Mouse (Mus musculus) cerebellum, adult 9-11 months (tissue): Measurements from ENCODE around the gene Fam189a1.

Source experiments
- DNase-seq: peaks from one replicate; pipeline ENCODE4 v3.0.0; 2022

Fam189a1 gene

GRCm38 (mm10) chr7:65031195-65031594, 125.2 kb downstream of the Fam189a1 start:
- no peak for DNase-seq

DNA sequence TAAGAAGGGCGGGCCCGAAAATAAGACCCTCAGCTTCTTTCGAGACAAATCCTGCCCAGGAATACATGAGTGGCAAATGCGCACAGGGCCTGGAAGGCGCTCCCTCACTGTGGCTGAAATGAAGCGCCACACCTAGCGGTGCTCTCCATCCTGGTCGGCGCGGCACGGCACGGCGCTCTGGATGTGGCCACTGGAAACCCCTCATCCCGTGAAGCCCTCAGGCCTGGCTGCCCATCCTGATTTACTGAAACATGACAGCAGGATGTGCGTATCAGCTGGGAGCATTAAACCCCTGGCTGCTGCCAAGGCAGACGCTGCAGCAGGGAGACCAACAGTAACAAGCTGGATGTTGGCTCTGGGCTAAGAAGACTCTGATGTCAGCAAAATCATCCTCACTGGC, 126.4 kb downstream of the Fam189a1 start:
- no peak for DNase-seq

- DNase-seq, result no peak
These were observed 135.1 kb downstream of the Fam189a1 start for GRCm38 (mm10) chr7:65021298-65021697.

DNA sequence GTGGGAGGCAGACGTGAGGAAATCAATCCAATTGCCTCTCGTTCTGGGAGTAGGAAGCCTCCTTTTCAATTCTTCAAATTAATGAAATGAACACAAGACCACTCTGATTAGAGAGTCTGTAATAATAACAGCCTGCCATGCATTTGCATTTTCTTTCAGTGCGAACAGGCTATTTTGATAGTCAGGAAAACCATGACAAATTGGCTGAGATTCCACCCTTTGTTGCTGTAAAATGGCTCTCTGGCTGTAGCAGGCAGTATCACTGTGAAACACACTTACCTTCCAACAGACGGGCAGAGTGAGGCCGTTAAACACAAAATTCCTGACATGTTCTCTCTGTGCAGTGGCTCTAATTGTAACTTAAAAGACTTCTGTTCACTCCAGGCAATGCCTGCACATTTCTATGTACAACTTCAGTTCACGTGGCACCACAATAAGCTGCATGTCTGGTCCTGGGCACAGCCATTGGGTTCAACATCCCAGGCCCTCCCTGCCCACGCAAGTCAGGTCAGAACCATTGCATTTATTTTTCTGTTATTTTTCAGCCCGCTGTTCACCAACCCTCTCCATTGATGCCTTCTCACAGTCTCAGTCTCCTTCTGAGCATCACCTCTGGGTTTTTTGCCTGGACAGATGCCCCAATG, 138.2 kb downstream of the Fam189a1 start:
- DNase-seq, result no peak

DNA sequence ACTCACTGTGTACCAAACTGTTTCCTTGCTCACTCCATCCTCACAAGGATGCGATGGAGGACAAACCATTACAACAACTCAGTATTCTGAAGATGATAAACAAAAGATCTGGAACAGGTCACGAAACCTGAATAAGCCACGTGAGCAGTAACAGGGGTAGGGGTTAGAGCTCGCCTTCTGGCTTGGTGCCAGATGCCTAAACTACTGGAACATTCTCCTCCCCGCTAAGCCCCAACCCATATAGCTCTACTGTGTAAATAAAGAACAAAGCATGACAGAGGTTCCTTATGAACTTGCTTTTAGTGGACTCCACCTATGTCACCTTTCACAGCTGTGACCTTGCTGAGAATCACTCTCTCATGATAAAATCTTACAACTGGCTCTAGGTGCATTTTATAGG, 139.0 kb downstream of the Fam189a1 start:
- DNase-seq, result no peak

DNA sequence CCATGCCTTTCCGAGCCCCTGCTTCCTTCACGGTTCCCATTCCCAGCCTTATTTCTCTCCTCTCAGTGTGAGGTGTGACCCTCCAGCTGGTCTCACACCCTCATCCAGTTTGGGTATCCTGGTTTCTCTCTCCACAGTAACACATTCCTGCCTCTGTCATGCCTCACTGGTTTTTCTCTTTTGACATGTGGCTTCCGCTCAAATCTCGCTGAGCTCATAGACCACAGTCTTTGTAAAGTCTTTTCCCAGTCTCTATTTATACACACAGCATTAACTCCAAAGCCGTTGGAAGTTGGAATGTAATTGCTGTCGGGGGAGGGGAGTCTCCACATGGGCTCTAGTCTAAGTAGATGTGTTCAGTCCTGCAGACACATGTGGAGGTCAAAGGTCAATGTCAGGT, 145.2 kb downstream of the Fam189a1 start:
- no peak for DNase-seq

DNA sequence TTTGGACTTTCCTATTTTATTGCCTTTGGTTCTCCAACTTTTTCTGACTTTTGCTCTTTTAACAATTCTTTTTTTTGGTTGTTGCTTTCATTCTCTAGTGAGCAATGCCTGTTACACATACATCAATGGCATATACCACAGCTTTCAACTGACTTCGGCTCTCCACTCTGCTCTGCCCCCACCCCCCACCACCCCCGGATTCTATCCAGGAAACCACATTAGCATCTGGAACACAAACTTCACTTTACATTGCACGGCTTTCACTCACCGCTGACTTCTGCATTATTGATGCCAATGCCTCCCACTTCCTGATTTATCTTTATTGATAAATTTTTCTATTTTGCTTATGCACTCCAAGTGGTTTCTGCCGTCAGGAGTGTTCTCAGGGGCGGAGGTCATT, 146.1 kb downstream of the Fam189a1 start:
- DNase-seq, result no peak

- no peak for DNase-seq
These were observed 150.6 kb downstream of the Fam189a1 start for GRCm38 (mm10) chr7:65005731-65006130.

GRCm38 (mm10) chr7:64999718-65000214, 156.6 kb downstream of the Fam189a1 start:
- no peak for DNase-seq

DNA sequence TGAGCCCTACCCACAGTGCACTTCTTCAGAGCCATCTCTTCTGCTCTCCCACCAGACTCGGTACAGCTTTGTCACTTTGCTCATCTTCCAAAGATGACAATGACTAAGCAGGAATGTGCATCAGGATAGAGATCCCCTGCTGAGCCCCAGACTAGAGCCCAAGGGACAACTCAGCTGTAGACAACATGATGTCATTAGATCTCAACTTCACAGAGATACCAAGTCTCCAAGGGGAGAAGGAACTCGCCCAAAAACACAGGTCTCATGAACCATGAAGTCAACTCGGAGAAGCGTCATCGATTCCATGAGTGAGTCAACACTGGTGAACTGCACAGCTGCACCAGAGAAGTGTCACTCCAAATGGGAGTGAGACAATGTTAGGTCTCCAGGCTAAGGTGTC, 158.6 kb downstream of the Fam189a1 start:
- DNase-seq, result no peak

DNA sequence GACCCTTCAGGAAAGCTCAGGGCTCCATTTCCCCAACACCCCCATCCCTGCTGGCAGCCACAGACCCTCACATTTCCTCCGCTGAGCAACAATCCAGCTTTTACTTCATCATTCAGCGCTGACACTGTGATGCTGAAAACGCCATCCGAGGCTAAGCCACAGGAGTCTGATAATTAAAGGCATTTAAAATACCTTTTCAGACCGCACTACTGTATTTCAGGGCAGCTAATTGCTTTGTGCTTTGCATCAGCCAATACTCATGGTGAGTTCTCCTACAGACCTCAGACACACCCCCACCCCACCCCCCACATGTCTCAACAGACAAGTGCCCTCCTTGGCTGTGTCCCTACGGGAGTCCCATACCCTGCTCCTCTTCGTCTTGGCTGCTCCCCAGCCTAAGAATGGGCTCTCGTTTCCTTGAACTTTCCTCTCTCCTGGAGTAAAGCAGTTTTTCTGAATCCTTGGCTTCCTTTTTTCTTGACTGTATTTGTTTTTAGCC, 160.4 kb downstream of the Fam189a1 start:
- DNase-seq, result no peak

GRCm38 (mm10) chr7:64989406-64989805, 167.0 kb downstream of the Fam189a1 start:
- DNase-seq, result no peak

DNA sequence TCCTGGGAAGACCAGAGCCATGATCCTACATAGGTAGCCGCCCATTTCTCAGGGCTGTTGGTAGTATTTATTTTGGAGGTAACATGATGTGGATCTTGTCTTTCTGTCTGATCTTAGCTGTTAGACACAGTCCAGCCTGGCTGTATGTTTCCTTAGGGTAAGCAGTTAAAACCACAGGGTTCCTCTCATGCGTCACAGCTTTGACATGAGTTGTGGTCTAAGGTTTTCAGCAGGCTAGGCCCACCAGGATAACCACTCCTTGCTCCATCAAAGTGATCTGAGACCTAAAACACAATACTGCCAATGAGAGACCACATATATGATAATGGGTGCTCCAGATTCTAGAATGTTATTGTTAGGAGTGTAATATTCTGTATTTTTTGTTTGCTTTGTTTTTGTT, 168.4 kb downstream of the Fam189a1 start:
- DNase-seq, result no peak

- peak; percentile 21 for DNase-seq
These were observed 171.8 kb downstream of the Fam189a1 start for GRCm38 (mm10) chr7:64984468-64985120.

DNA sequence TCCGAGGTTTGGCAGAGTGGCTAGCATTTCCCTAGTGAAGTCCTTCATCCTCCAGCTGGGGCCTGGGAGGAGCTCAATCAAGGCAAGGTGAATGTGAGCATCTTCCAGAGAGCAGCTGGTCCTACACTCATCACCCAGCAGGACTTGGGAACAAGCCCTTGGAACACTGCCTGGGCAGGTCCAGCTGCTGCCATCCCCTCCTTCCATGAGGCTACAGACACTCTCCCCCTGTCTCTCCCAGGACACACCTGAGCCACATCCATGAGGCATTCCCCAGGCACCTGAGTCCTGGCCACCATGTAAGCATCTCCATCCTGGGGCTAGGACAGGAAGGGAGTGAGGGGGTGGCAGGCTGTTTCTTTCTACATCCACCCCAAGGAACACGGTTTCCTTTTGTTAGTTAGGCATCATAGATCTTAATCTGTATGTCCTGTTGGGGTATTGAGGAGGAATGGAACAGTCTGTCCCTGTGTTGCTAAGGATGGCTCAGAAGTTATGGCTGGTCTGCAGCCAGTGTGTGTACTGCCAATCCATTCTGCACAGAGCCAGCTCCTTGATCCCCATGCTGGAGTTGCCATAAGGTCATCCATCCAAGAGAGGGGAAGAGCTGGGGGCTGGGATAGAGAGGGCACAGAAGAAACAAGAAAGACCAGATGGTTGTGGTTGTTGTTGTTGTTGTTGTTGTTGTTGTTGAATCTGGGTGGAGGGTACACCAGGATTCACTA, 174.7 kb downstream of the Fam189a1 start:
- peak; percentile 7 for DNase-seq

DNA sequence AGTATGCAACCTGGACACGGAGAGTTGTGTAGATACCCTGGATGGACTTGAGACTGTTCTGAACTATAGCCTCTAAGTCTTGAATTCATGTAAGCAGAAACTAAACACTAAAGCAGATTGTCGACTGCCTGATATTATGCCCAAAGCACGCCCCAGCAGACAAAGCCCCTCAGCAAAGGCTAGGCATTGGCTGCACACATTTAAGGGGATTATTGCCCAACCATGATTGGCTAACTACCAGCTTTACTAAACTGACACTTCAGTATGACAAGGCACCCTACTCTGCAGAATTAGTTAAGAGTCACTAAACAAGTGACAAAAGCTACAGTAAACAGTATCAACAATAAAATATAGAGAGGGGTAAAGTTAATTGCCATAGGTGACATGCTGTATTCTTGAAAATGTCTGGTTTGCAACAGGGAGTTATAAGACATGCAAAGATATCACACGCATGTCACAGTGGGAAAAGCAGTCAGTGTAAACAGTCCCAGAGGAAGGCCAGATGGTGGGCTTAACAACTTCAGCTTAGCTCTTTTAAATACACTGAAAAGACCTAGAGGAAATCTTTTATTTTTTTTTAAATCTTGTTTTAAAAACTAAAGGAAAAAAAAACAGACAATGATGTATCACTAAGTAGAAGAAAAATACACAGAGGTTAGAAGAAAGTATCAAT, 182.6 kb downstream of the Fam189a1 start:
- DNase-seq, result no peak

- DNase-seq, result no peak
These were observed 194.2 kb downstream of the Fam189a1 start for GRCm38 (mm10) chr7:64962128-64962527.

DNA sequence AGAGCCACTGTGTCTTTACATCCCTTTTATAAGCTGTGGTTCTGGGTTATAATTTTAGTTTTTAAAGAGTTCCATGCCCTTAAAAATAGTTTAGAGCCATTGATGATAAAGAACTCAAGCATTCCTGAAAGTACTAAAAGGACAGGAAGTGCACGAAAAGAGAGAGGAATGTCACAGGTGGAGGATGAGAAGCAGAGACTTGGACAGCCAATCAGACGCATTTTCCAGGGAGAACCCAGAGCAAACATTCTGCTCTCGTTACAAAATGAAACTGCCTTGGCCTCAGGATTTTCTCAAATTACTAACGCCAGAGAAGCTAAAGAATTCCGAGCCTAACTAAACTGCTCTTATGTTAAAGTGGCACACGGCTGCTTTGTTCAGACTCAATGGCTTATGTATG, 197.3 kb downstream of the Fam189a1 start:
- no peak for DNase-seq

DNA sequence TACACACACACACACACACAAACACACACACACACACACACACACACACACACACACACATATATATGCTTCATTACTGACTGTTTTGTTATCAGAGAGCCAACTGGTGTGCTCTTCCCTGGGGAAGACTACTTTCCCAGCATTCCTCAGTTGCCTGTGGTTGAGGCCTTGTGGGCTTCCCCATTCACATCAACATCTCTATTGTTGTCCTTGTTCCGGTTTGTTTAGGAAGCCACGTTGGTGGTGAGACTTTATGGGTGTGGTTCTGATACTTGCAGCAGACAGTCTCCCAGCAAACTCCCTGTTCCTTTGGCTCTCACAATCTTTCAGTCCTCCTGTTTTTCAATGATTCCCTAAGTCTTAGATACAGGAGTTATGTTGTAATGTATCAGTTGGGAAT, 204.2 kb downstream of the Fam189a1 start:
- DNase-seq, result no peak

GRCm38 (mm10) chr7:64950771-64951099, 205.6 kb downstream of the Fam189a1 start:
- DNase-seq, result no peak

DNA sequence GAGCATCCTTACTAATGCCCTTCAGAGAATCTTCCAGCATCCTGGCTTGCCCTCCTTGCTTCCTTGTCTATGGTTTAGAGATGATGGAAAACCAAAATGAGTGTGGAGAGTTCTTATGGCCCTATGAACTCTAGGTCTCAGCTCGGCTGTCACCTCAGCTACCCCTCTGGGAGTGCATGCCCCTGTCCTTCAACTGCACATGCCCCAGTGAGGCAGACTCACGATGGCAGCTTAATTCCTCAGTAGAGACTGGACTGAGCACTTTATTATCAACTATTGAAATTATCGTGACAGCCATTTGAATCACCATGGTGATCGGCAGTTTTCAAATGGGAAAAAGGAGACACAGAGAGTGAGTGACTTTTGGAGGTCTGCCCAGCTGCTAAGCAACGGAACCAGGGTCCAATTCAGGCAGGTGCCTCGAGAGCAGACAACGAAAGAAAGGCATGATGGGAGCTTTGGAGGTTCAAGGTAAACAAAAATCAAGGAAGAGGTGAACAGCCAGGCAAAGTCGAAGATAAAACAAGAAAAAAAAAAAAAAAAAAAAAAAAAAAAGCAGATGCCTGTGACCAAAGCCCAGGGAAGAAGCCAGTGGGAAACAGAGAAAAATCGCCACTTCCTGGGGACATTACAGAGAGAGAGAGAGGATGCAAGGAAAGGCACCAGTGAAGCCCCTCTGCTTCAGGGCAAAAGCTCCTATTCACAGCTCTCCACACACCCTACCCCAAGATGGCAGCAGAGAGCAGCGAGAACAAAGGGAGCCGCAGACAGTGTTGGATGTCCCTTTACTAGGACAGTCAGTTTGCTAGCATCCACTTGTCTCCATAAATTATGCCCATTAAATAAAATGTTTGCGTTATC, 206.2 kb downstream of the Fam189a1 start:
- peak; percentile 16 for DNase-seq

GRCm38 (mm10) chr7:64949465-64949864, 206.9 kb downstream of the Fam189a1 start:
- no peak for DNase-seq
